Mouse (Mus musculus): Measurements from ENCODE around the gene Gm7271. TPM values are rescaled to one million over a fixed set of nuclear protein-coding genes. Genes with fewer than 3 reads are reported as not detected.

The Gm7271 gene
- total RNA-seq, 1 experiment from 2014 or later, result not detected

DNA sequence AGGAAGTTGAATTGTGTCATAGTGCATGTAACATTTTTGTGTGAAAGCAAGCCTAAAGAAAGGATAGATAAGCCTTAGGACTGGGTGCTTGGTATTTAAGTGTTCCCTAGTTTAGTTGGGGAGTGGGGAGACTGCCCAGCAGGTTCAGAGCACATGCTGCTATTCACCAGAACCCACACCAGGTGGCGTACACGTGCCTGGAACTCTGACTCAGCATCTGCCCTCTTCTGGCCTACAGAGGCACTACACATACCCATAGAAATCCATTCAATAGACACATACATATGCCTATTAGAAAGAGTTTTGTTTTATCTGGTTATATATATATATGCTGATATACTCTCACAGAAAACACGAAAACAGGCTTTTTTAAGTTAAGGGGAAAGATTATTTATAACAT is 81.5 kb downstream of the Gm7271 start:
- ATAC-seq (ENCODE audit: extremely low read depth, insufficient number of reproducible peaks, low FRiP score, poor library complexity, severe bottlenecking), result peak; percentile 100

Other genes starting within 250 kb of the Gm7271 start
- gene Clock, start 179.2 kb upstream of the Gm7271 start, total RNA-seq (2017), result 24.9 and 25.0 TPM in 2 replicates
- 0.70 TPM in 1 of 2 replicates, not detected in the other for gene Pdcl2, start 152.9 kb upstream of the Gm7271 start, total RNA-seq (2017)
- not detected in 2 replicates for gene Nmu, start 120.3 kb upstream of the Gm7271 start, total RNA-seq (2017)
- 80.0 and 81.4 TPM in 2 replicates for gene Exoc1, start 45.3 kb downstream of the Gm7271 start, total RNA-seq (2017)
- 29.7 and 34.7 TPM in 2 replicates for gene Cep135, start 104.7 kb downstream of the Gm7271 start, total RNA-seq (2017)
- gene C530008M17Rik, start 172.5 kb downstream of the Gm7271 start, total RNA-seq (2017), result 0.37 and 1.0 TPM in 2 replicates

All from neutrophil, adult 5-6 weeks (primary cell).